Mouse (Mus musculus) heart, embryonic 14.5 days (tissue): Measurements from ENCODE around the gene Gm3187. TPM values are rescaled to one million over a fixed set of nuclear protein-coding genes. Genes with fewer than 3 reads are reported as not detected.
"Not testable (repeated sequence)": the region's sequence is repeated elsewhere in the genome, so short reads cannot be mapped to it uniquely, and the experiment has no call there.

ENCODE experiments used
- ATAC-seq: fragments of 200-750 bp; cut with Nextera tagmentation; 2 replicates; pipeline ENCODE4 v1.8.0; 2017; ENCODE audit warnings: low read depth, moderate TSS enrichment; ENCODE audit not compliant: insufficient number of reproducible peaks, insufficient read depth, low FRiP score
- H3K27ac ChIP-seq, 2 experiments: fragments of 200-500 bp in 1 of 2; fragments of 300-500 bp in 1 of 2; sonication (generic) in 1 of 2; replicated peaks in 1 of 2; 2 replicates each; pipeline ENCODE4 v1.5.1; 2012 to 2014; ENCODE audit warnings: low read depth in 2 of 2, low read length in 2 of 2, control low read depth in 1 of 2, mild to moderate bottlenecking in 1 of 2, mixed read lengths in 1 of 2; ENCODE audit not compliant: control insufficient read depth in 1 of 2, insufficient read depth in 1 of 2
- H3K27me3 ChIP-seq: fragments of 300-500 bp; sonication (generic); 2 replicates; pipeline ENCODE4 v1.6.1; 2014; ENCODE audit warnings: mild to moderate bottlenecking, low read length, control low read depth; ENCODE audit not compliant: control insufficient read depth, insufficient read depth
- H3K36me3 ChIP-seq: fragments of 300-500 bp; sonication (generic); 2 replicates; pipeline ENCODE4 v1.6.1; 2014; ENCODE audit warnings: mild to moderate bottlenecking, control low read depth, low read length, mixed read lengths; ENCODE audit not compliant: control insufficient read depth, insufficient read depth
- H3K4me1 ChIP-seq, 2 experiments: fragments of 200-500 bp in 1 of 2; fragments of 300-500 bp in 1 of 2; sonication (generic) in 1 of 2; 2 replicates each; pipeline ENCODE4 v1.6.1; 2012 to 2014; ENCODE audit warnings: low read length in 2 of 2, control low read depth in 1 of 2, mixed read lengths in 1 of 2; ENCODE audit not compliant: control insufficient read depth in 2 of 2, insufficient read depth in 2 of 2
- H3K4me2 ChIP-seq: fragments of 300-500 bp; sonication (generic); 2 replicates; pipeline ENCODE4 v1.6.1; 2014; ENCODE audit warnings: mild to moderate bottlenecking, low read length
- H3K4me3 ChIP-seq, 2 experiments: fragments of 200-500 bp in 1 of 2; fragments of 300-500 bp in 1 of 2; sonication (generic) in 1 of 2; 2 replicates each; pipeline ENCODE4 v1.5.1; 2012 to 2014; ENCODE audit warnings: low read length in 2 of 2, mild to moderate bottlenecking in 2 of 2, control low read depth in 1 of 2, low read depth in 1 of 2, moderate library complexity in 1 of 2; ENCODE audit not compliant: control insufficient read depth in 1 of 2, insufficient read depth in 1 of 2
- H3K9ac ChIP-seq: fragments of 300-500 bp; sonication (generic); 2 replicates; pipeline ENCODE4 v1.6.1; 2014; ENCODE audit warnings: mild to moderate bottlenecking, low read length
- H3K9me3 ChIP-seq: fragments of 300-500 bp; sonication (generic); 2 replicates; pipeline ENCODE4 v1.6.1; 2016; ENCODE audit warnings: low read length, control low read depth; ENCODE audit not compliant: control insufficient read depth
- WGBS: fragments of 180-500 bp; shearing (Covaris S2); extraction: QIAGEN DNeasy Blood & Tissue Kit; methylation state at CpG from one replicate; pipeline ENCODE4 v1.1.7; 2014; 5-methylcytosine and 5-hydroxymethylcytosine counted together
- polyA plus RNA-seq: library from polyadenylated mRNA; unstranded; fragments of >200 nt; fragmentation: Nextera tagmentation; extraction: Ambion mirVana; gene quantifications from 2 replicates; pipeline ENCODE4 v1.2.1, GENCODE M21; 2014

Gm3187 gene
- polyA plus RNA-seq: not detected in 2 replicates

GRCm38 (mm10) chr14:5483907-5484306, at the start of gene Gm3187:
Gene Gm3187 (plus strand): TSS chr14:5484207.
- H3K4me1 ChIP-seq, ATAC-seq: not testable (repeated sequence)
- WGBS: 74% methylated on average over 4 of the region's 5 CpGs

GRCm38 (mm10) chr14:5455367-5455766, 28.6 kb upstream of the Gm3187 start, which contains the start of gene Gm3194:
Gene Gm3194 (minus strand): TSS chr14:5455467.
- not testable (repeated sequence) for H3K4me3 ChIP-seq, H3K4me1 ChIP-seq, H3K36me3 ChIP-seq, H3K27me3 ChIP-seq, ATAC-seq, H3K4me2 ChIP-seq, H3K9me3 ChIP-seq, H3K9ac ChIP-seq, H3K27ac ChIP-seq
- WGBS: no CpG with 5 or more reads among the region's 3 CpGs

More at GRCm38 (mm10) chr14:5483907-5484306, at the start of gene Gm3187:
- not testable (repeated sequence) for H3K27me3 ChIP-seq, H3K4me2 ChIP-seq, H3K9ac ChIP-seq, H3K4me3 ChIP-seq, H3K27ac ChIP-seq, H3K9me3 ChIP-seq, H3K36me3 ChIP-seq

- not testable (repeated sequence) for H3K27ac ChIP-seq, H3K4me1 ChIP-seq, ATAC-seq, H3K4me3 ChIP-seq, H3K36me3 ChIP-seq, H3K4me2 ChIP-seq, H3K9ac ChIP-seq, H3K9me3 ChIP-seq, H3K27me3 ChIP-seq
- no CpG with 5 or more reads among the region's 19 CpGs for WGBS
Observed at GRCm38 (mm10) chr14:5460469-5460868, 23.5 kb upstream of the Gm3187 start.

DNA sequence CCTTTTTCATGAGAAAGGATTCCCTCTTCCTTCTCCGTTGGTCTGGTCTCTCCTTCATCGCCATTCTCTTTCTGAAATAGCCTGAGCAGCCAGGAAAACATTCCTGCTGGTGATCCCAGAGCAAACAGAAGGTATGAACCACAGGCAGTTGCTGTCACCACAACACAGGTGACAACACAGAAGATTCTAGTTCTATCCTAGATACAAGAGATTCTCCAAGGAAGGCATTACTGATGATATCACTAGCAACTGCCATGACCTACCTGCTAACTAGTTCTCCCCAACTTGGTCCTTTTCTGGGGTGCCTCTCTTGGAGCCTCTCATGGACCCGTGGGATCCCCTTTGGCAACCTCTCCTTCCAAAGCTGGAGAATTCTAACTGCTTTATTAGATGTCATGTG, 6.3 kb upstream of the Gm3187 start, which contains the start of gene Gm8246:
Gene Gm8246 (minus strand): TSS at position 101 of the 400 bp plus-strand sequence.
- no CpG with 5 or more reads among the region's 3 CpGs for WGBS
- H3K27ac ChIP-seq, H3K4me2 ChIP-seq, ATAC-seq, H3K9me3 ChIP-seq, H3K9ac ChIP-seq, H3K36me3 ChIP-seq, H3K4me1 ChIP-seq, H3K4me3 ChIP-seq, H3K27me3 ChIP-seq: not testable (repeated sequence)

DNA sequence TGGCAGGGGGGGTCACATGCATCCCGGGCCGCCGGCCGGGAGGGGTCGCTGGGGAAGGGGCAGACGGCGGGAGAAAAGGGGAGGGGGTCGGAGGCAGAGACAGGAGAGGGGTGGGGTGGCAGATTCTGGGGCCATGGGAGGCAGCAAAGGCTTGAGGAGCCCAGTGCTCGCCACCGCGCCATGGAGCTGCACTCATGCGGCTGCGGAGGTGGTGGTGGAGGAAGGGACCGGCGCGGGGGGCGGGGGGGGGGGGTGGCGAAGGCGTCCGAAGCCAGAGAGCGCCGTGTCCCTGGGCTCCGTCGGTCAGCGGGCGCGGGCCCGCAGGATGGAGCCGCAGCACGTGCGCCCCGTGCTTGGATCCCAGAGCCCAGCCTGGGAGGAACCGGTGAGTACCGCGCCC, 17.4 kb downstream of the Gm3187 start, which contains the start of gene Gm3488:
Gene Gm3488 (plus strand): TSS at position 301 of the 400 bp plus-strand sequence.
- not testable (repeated sequence) for H3K36me3 ChIP-seq, H3K4me1 ChIP-seq, H3K4me2 ChIP-seq, H3K4me3 ChIP-seq, H3K27ac ChIP-seq, H3K9ac ChIP-seq, ATAC-seq, H3K9me3 ChIP-seq, H3K27me3 ChIP-seq
- no CpG with 5 or more reads among the region's 35 CpGs for WGBS

- H3K36me3 ChIP-seq, H3K4me1 ChIP-seq, H3K4me2 ChIP-seq, H3K9ac ChIP-seq, H3K27me3 ChIP-seq, H3K9me3 ChIP-seq, H3K27ac ChIP-seq, ATAC-seq, H3K4me3 ChIP-seq: not testable (repeated sequence)
- no CpG with 5 or more reads among the region's 2 CpGs for WGBS
Observed at GRCm38 (mm10) chr14:5538196-5538595, 54.2 kb downstream of the Gm3187 start, which contains the start of gene Gm3532. Gene Gm3532 (plus strand): TSS chr14:5538496.

Other genes starting within 250 kb of the Gm3187 start
- not detected in 2 replicates for gene Gm3526, start 223.6 kb upstream of the Gm3187 start, polyA plus RNA-seq
- gene Gm3542, start 149.3 kb upstream of the Gm3187 start, polyA plus RNA-seq: not detected in 2 replicates
- gene Gm3500, start 95.2 kb upstream of the Gm3187 start, polyA plus RNA-seq: not detected in 2 replicates
- gene Gm3194, start 28.7 kb upstream of the Gm3187 start, polyA plus RNA-seq: 0.30 TPM in 1 of 2 replicates, not detected in the other
- not detected in 2 replicates for gene Gm8246, start 6.4 kb upstream of the Gm3187 start, polyA plus RNA-seq
- gene Gm3488, start 17.5 kb downstream of the Gm3187 start, polyA plus RNA-seq: 0.15 and 1.6 TPM in 2 replicates
- gene Gm3532, start 54.3 kb downstream of the Gm3187 start, polyA plus RNA-seq: not detected in 2 replicates
- gene Gm8265, start 148.8 kb downstream of the Gm3187 start, polyA plus RNA-seq: not detected in 2 replicates
- not detected in 2 replicates for gene Gm9603, start 203.2 kb downstream of the Gm3187 start, polyA plus RNA-seq